Mouse (Mus musculus): Measurements from ENCODE around the gene Prkcq. TPM values are rescaled to one million over a fixed set of nuclear protein-coding genes. Genes with fewer than 3 reads are reported as not detected.

Gene Prkcq
- total RNA-seq, 2 experiments from 2014 or later: 83.8 to 90.7 TPM

DNA sequence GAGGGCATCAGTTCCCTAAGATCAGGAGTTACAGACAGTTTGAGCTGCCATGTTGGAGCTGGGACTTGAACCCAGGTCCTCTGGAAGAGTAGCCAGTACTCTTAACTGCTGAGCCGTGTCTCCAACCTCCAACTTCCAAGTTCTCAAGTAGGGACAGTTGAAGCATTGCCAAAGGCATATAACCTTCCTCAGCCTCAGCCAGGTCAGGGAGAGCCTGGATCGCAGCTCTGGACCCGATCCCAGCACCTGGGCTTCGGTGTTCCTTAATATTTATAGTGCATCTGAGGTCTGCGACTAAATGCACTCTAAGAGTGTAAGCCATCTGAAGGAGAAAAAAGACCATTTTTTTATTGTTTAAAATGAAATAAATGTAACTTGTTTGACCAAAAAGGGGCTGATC is 12.1 kb downstream of the Prkcq start:
- peak; percentile 78 for DNase-seq (ENCODE audit: low spot score)

DNA sequence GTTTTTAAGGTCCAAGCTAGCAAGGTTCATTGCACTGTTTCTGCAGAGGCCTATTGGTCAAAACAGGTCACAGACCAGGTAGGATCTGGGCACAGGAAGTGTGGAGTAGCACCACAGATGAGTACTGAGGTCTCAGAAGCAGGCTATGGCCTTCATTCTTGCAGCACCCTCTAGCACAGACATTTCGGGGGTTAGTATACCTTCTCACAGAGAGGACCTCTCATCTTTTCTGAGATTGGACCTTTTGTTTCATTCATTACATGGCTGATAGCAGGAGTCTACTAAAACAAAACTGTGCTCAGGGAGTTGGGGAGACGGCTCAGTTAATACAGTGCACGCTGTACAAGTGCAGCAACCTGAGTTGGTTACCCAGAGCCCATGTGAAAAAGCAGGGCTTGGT is 14.7 kb downstream of the Prkcq start:
- no peak for DNase-seq (ENCODE audit: low spot score)

DNA sequence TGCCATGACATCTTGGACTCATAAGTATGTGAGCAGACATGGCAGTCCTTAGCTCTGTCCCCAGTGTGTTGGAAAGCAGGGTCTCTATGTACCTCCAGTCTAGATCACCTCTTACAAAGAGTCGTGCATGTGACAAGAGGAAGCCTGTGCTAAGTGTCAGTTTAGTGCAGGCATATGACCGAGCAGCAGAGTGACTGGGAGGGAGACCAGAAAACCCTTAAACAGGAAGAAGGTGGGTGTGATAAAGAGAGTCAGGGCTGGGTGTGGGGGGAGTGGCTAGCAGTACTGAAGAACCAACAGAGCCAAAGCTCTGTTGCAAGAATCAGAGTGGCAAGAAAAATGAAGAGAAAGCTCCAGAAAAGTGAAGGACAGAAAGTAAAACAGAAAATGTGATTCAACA is 15.3 kb downstream of the Prkcq start:
- DNase-seq (ENCODE audit: low spot score): no peak

DNA sequence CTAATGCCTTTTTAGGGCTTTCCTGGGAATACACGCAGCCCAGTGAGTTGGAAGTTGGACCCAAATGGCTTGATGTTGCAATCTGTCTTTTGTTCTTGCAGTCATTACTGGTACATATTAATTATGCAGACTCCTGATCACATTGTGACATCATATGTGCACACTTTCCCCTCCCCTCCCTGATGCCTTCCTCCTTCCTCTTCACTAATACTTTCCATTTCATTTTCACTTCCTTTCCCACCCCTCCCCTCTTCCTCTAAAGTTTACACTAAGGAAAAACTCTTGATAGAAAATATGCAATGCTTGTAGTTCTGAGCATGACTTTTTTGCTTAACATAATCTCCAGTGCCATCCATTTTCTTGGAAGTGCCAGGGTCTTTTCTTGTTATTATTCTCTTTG is 16.4 kb downstream of the Prkcq start:
- no peak for DNase-seq (ENCODE audit: low spot score)

DNA sequence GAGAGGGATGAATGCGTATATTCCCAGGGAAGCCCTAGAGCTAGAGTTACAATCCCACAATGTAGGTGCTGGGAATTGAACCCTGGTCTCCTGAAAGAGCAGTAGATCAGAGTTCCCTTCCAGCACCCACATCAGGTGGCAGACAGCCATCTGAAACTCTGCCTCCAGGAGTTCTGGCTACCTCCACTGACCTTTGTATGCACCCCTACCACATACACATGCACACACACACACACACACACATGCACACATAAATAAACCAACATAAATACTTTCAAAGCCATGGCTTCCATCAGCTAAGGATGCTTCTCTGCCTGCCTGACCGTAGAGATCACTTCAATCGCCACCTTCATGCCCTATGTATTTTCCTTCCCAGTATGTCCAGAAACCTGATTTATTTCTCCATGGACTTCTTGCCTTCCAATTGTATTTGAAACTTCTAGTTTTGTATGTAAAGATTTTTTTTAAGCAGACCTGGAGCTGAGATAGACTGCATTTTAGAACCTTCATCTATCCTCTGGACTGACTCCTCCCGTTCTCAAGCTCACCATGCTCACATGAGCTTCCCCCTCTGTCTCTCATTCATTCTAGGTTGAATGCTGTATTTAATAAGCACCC is 17.4 kb downstream of the Prkcq start:
- DNase-seq (ENCODE audit: low spot score): no peak

DNA sequence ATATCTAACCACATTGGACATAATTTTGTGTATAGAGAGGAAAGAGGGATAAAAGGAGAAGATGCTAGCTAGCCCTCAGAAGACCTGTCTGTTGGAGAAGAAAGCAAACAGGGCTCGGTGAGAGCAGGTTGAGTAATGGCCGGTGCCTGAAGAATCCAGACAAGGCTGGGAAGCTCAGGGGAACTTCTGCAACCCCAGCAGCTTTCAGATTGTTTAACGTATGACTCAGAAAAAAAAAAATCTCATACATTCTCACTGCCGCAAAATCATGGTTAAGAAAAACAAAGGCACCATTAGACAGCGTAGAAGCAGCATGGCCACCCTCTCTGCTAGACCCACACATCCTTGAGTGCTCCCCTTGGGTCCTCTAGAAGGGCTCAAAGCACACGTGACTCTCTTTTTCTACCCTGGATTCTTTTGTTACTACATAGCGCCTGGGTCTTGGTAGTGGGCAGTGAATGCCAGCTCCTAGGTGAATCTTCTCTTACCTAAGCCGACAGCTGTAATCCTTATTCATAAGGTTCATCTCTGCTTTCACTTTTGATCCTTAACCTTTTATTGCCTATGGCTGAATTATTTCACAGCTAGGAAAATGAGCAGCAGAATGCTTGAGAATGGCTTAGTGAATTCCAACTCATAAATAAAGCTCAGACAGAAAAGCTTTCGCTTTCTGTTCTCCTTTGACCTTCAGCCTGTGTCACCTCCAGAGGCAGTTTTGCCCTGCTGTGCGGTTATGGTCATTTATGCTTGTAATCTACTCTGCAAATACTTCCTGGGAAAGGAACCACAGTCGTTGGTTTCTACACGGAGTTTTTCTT is 20.6 kb downstream of the Prkcq start:
- DNase-seq (ENCODE audit: low spot score): no peak

DNA sequence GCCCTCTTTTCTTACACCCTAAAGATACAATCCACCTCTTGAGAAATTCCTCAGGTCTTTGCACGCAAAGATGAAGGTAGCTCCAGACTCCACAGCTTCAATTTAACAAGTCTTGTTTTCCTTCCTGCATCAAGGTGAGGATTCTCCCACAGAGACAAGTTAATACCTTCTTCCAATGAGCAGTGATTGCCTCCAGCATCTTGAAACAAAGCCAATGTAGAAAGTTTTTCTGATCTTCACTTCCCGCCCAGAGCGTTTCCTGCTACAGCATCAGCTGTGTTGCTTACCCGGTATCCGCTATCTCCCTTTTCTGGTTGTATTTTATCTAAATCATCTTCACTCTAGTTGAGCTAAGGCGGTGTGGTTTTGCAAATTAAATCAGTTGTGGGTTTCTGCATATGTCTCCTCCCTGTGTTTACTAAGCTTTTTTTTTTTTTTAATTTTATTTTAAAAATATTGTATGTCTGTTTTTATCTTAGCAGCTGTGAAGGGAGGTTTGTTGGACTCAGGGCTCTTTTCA is 21.3 kb downstream of the Prkcq start:
- no peak for DNase-seq (ENCODE audit: low spot score)

DNA sequence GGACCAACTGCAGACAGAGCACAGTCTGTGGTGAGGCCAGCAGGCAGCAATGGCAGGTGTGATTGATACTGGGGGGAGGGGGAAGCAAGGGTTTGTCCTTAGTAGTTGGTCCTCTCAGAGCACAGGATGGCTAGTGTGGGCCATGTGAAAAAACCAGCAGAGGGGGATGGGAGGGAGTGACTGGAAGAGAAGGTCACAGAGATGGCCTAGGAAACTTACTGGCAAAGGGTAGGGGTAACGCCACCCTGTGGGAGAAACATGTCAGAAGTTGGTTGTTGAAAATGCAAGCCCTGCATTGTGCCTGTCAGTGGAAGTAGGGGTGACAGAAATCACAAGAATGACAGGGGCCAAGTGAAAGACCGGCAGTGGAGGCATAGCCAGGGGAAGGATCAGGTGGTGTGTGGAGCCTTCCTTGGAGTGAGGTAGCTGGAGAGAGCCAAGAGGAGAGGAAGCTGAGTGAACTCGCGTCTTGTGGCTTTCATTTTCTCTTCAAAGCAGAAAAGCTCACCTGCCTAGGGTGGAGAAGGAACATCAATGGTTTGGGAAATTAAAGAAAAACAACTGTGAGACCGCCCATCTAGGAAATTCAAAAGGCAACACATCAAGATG is 22.9 kb downstream of the Prkcq start:
- DNase-seq (ENCODE audit: low spot score): no peak

DNA sequence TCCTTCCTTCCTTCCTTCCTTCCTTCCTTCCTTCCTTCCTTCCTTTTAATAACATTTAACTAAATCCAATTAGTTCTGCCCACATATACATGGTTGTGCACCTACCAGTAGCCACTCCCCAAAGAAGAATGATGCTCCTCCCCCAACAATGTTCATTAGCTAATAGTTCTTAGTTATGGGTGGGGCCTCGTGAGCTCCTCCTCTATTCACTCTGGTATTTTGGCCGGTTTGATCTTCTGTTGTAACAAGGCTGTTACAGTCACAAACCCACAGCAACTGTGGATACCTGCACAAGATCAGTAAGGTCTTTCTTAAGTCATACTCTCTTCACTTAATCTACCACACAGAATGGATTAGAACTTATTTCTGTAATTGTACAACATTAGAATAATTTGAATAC is 24.2 kb downstream of the Prkcq start:
- DNase-seq (ENCODE audit: low spot score): no peak

DNA sequence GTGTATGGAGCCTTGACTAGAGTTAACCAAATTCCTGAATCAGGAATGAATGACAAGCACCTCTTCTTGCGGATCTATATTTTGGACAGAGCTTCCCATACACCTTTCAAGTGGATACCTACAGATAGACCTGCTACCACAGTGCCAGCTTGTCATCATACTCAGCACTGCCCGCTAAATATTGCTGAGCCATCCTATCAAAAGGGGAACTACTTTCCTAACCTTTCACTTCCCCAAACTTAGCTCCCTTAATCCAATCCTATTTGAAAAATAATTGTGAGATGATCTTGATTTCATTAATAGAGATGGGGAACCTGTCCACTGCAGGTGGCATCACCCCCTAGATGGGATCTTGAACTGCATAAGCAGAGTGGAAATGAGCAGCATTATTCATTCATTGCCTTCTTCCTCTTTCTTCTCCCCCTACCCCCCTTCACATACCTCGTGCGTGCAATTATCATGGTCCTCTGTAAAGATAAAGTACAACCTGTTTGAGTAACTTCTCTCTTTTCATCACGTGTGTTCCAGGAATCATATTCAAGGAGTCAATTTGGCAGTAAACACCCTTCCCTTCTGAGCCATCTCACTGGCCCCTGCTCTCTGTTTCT is 25.1 kb downstream of the Prkcq start:
- DNase-seq (ENCODE audit: low spot score): no peak

DNA sequence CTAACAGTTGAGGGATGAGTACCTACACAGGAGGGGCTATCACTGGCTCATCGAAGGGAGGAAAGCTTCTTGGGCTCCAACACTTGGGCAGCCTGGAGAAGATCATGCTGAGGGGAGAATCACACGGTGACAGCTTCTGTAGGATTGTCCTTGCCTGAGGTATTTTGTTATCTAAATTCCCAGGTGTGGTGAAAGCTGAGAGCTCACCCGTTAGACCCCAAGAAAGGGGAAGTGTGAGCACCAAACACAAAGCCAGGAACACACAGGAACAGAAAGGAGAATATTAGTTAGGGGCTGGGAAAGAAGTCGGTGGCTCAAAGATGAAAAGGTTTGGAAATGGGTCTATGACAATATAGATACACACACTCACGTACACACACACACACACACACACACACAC is 27.7 kb downstream of the Prkcq start:
- DNase-seq (ENCODE audit: low spot score): no peak

DNA sequence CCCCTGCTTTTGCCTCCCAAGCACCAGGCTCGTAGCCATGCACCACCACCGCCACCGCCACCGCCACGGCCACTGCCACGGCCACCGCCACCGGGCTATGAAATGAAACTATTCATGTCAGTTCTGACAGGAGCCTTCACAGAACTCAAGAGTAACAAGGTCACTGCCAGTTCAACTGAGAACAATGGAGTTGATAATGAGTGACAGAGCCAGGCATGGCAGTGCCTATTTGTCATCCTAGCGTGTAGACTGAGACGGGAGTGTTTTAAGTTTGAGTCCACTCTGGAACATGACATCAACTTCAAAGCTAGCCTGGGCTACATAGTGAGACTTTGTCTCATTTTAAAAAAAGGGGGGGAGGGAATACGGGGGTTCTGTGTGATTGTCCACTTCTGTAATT is 30.9 kb downstream of the Prkcq start:
- DNase-seq (ENCODE audit: low spot score): no peak

DNA sequence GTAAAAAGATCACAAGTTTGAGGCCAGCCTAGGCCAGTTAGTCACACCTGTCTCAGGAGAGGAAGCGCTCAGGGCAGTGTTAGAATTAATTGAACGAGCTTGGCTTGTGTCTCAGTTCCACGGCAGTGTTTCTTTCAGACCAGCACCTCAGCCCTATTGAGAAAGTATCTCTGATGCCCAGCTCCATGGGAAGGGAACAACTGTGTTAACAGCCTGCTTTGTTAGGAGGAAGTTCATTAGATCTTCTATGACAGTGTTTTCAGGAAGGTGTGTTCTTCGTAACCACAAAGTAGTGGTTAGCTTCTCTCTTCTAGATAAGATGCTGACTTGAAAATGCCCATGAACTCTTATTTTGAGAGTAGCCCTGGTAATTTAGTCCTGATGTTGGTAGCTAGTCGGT is 31.4 kb downstream of the Prkcq start:
- DNase-seq (ENCODE audit: low spot score): no peak

DNA sequence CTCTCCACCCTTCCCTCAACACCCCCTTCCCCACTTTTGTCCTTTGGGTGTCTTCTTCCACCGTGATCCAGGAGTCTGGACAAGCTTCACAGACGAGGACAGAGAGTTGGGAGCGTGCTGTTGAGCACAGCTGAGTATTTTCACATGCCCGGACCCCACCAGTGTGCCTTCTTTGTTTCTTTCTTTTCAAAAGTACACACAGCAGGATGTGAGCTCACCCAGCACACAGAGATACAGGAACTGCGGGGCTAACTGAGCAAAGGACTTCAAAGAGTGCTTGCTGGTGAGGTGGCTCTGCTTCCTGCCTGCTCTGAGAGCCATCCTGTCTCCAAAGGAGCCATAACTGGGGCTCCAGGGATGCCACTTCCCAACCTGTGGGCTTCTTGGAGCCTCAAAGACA is 32.3 kb downstream of the Prkcq start:
- DNase-seq (ENCODE audit: low spot score): no peak

DNA sequence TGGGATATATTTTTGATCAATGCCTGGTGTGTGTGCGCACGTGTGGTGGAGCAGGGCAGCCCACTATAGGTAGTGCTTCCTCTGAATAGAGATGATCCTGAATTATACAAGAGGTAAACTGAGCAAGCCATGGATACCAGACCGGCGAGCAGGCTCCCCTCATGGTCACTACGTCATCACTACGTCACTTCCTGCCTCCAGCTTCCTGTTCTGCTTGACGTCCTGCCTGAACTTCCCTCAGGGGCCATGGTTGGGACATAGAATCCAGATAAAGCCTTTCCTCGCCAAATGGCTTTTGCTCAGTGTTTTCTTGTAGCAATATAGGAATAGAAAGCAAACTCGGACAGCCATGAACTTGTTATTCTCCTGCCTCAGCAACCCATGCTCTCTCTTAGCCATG is 33.1 kb downstream of the Prkcq start:
- no peak for DNase-seq (ENCODE audit: low spot score)

DNA sequence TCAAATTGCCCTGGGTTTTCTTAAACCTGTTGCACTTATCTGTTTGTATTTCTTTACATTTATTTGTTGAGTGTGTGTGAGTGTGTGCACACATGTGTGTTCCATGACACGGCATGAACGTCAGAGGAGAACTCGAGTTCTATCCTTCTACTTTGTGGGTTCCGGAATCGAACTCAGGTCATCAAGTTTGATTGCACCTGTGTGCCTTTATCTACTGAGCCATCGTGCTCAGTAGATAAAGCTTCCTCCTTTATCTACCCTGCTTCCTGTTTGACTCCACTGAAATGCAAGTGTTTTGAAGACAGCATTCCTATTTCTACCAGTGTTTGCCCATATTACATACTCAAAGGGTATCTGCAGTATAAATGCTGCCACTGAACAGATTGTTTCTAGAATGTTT is 33.8 kb downstream of the Prkcq start:
- no peak for DNase-seq (ENCODE audit: low spot score)

DNA sequence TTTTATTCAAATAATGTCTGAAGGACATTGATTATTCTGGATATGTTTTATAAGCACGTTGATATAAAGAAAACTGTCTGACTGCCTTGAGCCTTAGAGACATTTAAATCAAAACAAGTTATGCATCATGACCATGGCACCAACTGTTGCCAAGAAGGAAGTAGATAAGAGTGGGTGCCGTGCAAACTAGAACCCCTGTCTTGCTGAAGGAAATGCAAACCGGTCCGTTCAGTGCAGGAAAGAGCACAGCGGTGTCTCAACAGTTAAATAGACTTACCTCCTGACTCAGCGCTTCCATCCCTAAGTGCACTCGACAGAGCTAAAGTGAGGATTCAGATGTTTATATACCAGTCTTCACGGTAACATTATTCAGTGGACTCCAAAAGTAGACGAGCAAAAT is 36.4 kb downstream of the Prkcq start:
- DNase-seq (ENCODE audit: low spot score): no peak

DNA sequence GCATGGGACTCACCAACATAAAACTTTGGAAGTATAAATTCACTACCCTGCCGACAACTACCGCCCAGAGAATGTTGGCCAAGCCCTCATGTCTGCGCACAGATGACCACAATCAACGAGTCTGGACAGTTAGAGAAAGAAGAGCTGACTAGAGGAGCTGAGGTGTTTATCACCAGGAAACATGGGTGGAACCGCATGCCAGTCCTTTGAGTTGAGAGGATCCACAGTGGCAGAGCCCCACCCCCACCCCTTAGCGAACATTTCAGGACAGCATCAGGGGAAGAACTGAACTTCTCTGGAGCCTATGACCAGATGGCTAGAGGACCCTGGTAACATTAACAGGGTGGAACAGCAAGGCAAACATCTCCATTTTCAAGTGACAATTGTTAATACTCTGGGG is 37.4 kb downstream of the Prkcq start:
- no peak for DNase-seq (ENCODE audit: low spot score)

DNA sequence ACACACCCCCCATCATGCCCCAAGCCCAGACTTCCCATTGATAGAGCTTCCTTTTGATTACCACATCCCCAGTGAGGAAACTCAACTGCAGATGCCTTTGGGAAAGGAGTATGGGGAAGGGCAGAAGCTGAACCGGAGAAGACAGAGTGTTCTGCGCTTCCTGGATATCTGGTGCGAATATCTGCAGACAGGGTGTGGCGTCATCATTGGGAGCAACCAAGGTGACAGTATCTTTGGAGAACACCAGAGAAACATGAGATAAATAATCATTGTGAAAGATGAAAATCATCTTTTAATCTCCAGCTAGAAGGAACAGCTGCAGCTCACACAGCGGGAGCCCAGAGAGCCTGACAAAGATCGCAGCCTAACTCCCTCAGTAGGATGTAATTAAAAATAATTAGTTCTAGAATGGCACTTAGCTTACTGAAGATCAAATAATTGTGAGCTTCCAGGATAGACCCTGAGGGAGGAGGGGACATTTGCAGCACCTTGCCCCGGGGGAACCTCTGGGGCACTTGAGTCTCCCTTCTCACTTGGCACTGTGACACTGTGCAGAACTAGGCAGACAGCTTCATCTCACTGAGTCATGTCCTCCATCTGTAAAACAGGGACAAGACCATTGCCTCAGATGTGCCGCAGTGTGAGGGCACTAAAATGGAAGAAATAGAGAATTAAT is 38.5 kb downstream of the Prkcq start:
- no peak for DNase-seq (ENCODE audit: low spot score)

DNA sequence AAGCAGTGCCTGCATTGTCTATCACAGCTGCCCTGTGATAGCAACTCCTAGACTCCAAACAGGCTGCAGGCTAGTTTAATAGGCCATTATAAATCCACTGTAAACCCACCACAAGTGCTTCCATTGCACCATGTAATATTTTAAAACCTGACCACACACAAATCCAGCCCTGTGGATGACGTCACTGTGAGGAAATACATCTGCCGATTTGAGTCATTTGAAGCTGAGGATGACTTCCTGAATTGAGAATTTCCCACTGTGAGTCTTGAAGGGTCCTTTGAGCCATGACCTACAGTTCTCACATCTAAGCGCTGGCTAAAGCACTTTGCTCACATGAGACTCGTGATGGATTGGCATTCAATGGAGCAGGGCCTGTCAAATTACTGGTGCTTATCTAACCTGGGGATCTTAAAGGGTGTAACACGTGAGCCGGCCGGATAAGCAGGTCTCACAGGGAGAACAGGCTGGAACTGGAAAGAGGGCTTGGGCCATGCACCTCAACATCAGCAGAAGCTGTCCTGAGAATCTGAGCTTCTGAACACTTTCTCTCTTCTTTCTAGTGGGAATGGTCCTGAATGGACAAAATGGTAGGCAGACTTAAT is 40.2 kb downstream of the Prkcq start:
- DNase-seq (ENCODE audit: low spot score): no peak

DNA sequence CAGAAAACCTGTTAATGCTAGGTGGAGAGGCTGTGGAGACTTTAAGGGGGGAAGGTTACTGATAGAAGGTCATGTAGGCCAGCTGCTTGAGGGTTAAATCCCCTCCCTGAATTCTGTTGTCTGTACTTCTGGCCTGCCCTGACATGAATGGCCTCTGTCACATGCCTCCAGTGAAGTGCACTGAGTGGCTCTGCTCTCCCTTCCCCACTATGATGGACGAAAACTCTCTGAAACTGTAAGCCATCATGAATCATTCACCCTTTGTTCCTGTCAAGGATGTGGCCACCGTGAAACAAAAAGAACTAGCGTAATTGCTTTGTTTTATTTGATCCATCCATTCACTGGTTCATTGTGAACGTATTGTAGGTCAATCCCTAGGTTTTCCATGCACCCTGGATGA is 44.5 kb downstream of the Prkcq start:
- no peak for DNase-seq (ENCODE audit: low spot score)

Measured in gastrocnemius, adult 18-20 months (tissue).